ENCODE assay signal across 10 mouse cellular contexts in the genomic region with DNA sequence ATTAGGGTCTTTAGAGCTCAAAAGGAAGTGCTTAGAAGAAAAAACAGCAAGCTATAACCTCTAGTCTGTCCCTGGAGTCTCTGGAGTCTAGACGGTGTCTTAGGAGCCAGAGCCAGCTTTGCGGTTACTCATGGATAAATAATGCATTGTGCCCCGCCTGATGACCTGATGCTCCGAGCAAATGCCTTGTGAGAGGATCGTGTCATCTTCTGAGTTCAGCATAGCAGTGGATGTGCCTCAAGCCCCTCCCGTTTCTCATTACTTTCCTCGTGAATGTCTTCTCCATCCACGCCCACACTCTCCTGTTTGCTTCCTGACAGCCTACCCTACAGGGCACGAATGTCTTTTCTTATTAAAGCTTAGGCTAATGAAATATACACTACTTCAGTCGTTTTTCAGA.
DNase-seq lines count a peak whose midpoint lies in the region; ATAC-seq and TF ChIP-seq lines count a peak whose summit lies in the region.
"Had no signal": no experiment of that assay in that cellular context is flagged by ENCODE, and none has a peak within 500 bp of the region (broad histone marks: within the 10 kb centered on the region; RNA-seq: fewer than 3 reads in every experiment).

No protein-coding gene starts in this region.

- no peak overlapping the region for H3K27ac ChIP-seq in intestine, embryonic 15.5 days
- H3K27ac ChIP-seq in intestine, postnatal 0 days (ENCODE audit: low read depth, low read length): no peak overlapping the region
- no peak overlapping the region for H3K27ac ChIP-seq in embryonic facial prominence, embryonic 10.5 days (replicated peaks)
- H3K27ac ChIP-seq in intestine, embryonic 16.5 days (ENCODE audit: low read length): no peak overlapping the region
- H3K27ac ChIP-seq in neural tube, embryonic 13.5 days (replicated peaks): peak overlapping the region; percentile 19; the same call in 1 of the 2 replicates
- H3K27ac ChIP-seq: macrophage had no signal

- peak; percentile 13 for DNase-seq in embryonic facial prominence, embryonic 10.5 days (ENCODE audit: low spot score)
- DNase-seq in frontal cortex, postnatal 10 days (ENCODE audit: low spot score in 2 of 2): no peak
- no peak for DNase-seq in layer of hippocampus, postnatal 25 days (ENCODE audit: extremely low spot score in 1 of 2, low spot score in 1 of 2)
- no peak for DNase-seq in left cerebral cortex, adult 9 months (ENCODE audit: low spot score in 2 of 2)
- DNase-seq: adrenal gland, postnatal 36 days had no signal

- H3K9me3 ChIP-seq in intestine, embryonic 15.5 days: no peaks in the 10 kb centered on the region
- H3K9me3 ChIP-seq in intestine, postnatal 0 days (ENCODE audit: control insufficient read depth): no peaks in the 10 kb centered on the region
- no peaks in the 10 kb centered on the region for H3K9me3 ChIP-seq in embryonic facial prominence, embryonic 10.5 days
- no peaks in the 10 kb centered on the region for H3K9me3 ChIP-seq in intestine, embryonic 16.5 days (ENCODE audit: control insufficient read depth, low read length)
- no peaks in the 10 kb centered on the region for H3K9me3 ChIP-seq in neural tube, embryonic 13.5 days

- no peaks in the 10 kb centered on the region; the same call in 1 of the 2 replicates for H3K36me3 ChIP-seq in intestine, embryonic 15.5 days
- peaks cover 19% of the 10 kb centered on the region for H3K36me3 ChIP-seq in intestine, postnatal 0 days (ENCODE audit: control insufficient read depth, insufficient read depth)
- H3K36me3 ChIP-seq in embryonic facial prominence, embryonic 10.5 days (replicated peaks): peaks cover 16% of the 10 kb centered on the region
- H3K36me3 ChIP-seq in intestine, embryonic 16.5 days (ENCODE audit: control insufficient read depth, insufficient read depth, low read length): no peaks in the 10 kb centered on the region
- 0 out of 2 replicates have a peak, but pooled peaks cover 1% of the 10 kb centered on the region for H3K36me3 ChIP-seq in neural tube, embryonic 13.5 days

- no peak for TF ChIP-seq CTCF in intestine, postnatal 0 days (IDR thresholded peaks at IDR 0.05; ENCODE audit: low read depth)

- no peak overlapping the region for H3K4me3 ChIP-seq in intestine, embryonic 15.5 days (replicated peaks)
- H3K4me3 ChIP-seq in intestine, postnatal 0 days (ENCODE audit: low read depth, low read length): no peak overlapping the region
- H3K4me3 ChIP-seq in embryonic facial prominence, embryonic 10.5 days: no peak overlapping the region
- H3K4me3 ChIP-seq in intestine, embryonic 16.5 days (ENCODE audit: low read length): no peak overlapping the region
- H3K4me3 ChIP-seq in neural tube, embryonic 13.5 days: no peak overlapping the region

- no peak overlapping the region for H3K9ac ChIP-seq in intestine, embryonic 15.5 days
- no peak overlapping the region for H3K9ac ChIP-seq in intestine, postnatal 0 days (ENCODE audit: low read depth, low read length)
- H3K9ac ChIP-seq in intestine, embryonic 16.5 days (ENCODE audit: low read depth, low read length): no peak overlapping the region
- no peak overlapping the region for H3K9ac ChIP-seq in neural tube, embryonic 13.5 days

- peaks cover 4% of the 10 kb centered on the region; the same call in 1 of the 2 replicates for H3K4me1 ChIP-seq in intestine, embryonic 15.5 days (replicated peaks)
- H3K4me1 ChIP-seq in intestine, postnatal 0 days (replicated peaks; ENCODE audit: control insufficient read depth, insufficient read depth, low read length): no peaks in the 10 kb centered on the region
- H3K4me1 ChIP-seq in embryonic facial prominence, embryonic 10.5 days: peaks cover 17% of the 10 kb centered on the region
- peaks cover 5% of the 10 kb centered on the region; the same call in 1 of the 2 replicates for H3K4me1 ChIP-seq in intestine, embryonic 16.5 days (ENCODE audit: control insufficient read depth, insufficient read depth, low read length)
- peaks cover 18% of the 10 kb centered on the region for H3K4me1 ChIP-seq in neural tube, embryonic 13.5 days (replicated peaks)

- H3K27me3 ChIP-seq in intestine, embryonic 15.5 days (replicated peaks): no peaks in the 10 kb centered on the region
- no peaks in the 10 kb centered on the region for H3K27me3 ChIP-seq in intestine, postnatal 0 days (replicated peaks; ENCODE audit: control insufficient read depth, insufficient read depth, low read length)
- no peaks in the 10 kb centered on the region for H3K27me3 ChIP-seq in embryonic facial prominence, embryonic 10.5 days (replicated peaks; ENCODE audit: low read depth, poor library complexity, severe bottlenecking)
- H3K27me3 ChIP-seq in intestine, embryonic 16.5 days (replicated peaks; ENCODE audit: control insufficient read depth, insufficient read depth, low read length): no peaks in the 10 kb centered on the region
- no peaks in the 10 kb centered on the region for H3K27me3 ChIP-seq in neural tube, embryonic 13.5 days

- WGBS in intestine, embryonic 15.5 days: 43% methylated on average over 10 of the region's 10 CpGs
- WGBS in intestine, postnatal 0 days: 46% methylated on average over 10 of the region's 10 CpGs
- WGBS in embryonic facial prominence, embryonic 10.5 days: 38% methylated on average over 10 of the region's 10 CpGs
- WGBS in intestine, embryonic 16.5 days: 44% methylated on average over 10 of the region's 10 CpGs
- 32% methylated on average over 10 of the region's 10 CpGs for WGBS in neural tube, embryonic 13.5 days

- peak; percentile 43; the same call in 1 of the 2 replicates for ATAC-seq in intestine, embryonic 15.5 days
- ATAC-seq in intestine, postnatal 0 days: no peak
- ATAC-seq in intestine, embryonic 16.5 days: 0 out of 2 replicates have a peak, but pooled peaks have one; percentile 52
- ATAC-seq in neural tube, embryonic 13.5 days (ENCODE audit: low read depth): peak; percentile 33; the same call in 1 of the 2 replicates

- H3K4me2 ChIP-seq in intestine, embryonic 15.5 days (replicated peaks): no peak overlapping the region
- no peak overlapping the region for H3K4me2 ChIP-seq in intestine, postnatal 0 days (replicated peaks; ENCODE audit: low read depth)
- H3K4me2 ChIP-seq in intestine, embryonic 16.5 days (ENCODE audit: low read depth, low read length): no peak overlapping the region
- H3K4me2 ChIP-seq in neural tube, embryonic 13.5 days: no peak overlapping the region
